ENCODE assay signal across 8 mouse cellular contexts in genomic region chr1:75505956-75506831, GRCm38 (mm10). TPM values are rescaled to one million over a fixed set of nuclear protein-coding genes. Genes with fewer than 3 reads are reported as not detected.
DNase-seq lines count a peak whose midpoint lies in the region; ATAC-seq and TF ChIP-seq lines count a peak whose summit lies in the region.

Gene Obsl1, minus strand, starts transcription at chr1:75506452.

- peak within 1 kb of the TSS; percentile 98 for H3K27ac ChIP-seq in forebrain, embryonic 10.5 days
- peak within 1 kb of the TSS; percentile 100 for H3K27ac ChIP-seq in heart, embryonic 16.5 days (ENCODE audit: low read length)

- no peaks in the 10 kb centered on the region for H3K9me3 ChIP-seq in forebrain, embryonic 10.5 days
- H3K9me3 ChIP-seq in heart, embryonic 16.5 days (replicated peaks; ENCODE audit: control insufficient read depth, low read length), result no peaks in the 10 kb centered on the region

- under 1% methylated on average over 65 of the region's 65 CpGs for WGBS in forebrain, embryonic 10.5 days
- WGBS in heart, embryonic 16.5 days, result under 1% methylated on average over 65 of the region's 65 CpGs

- no peak for TF ChIP-seq CTCF in C2C12 (IDR thresholded peaks at IDR 0.05; ENCODE audit: control insufficient read depth, insufficient read depth, insufficient read length)

- no peaks in the 10 kb centered on the region for H3K36me3 ChIP-seq in C2C12 (ENCODE audit: control insufficient read depth, insufficient read depth)
- peaks cover 29% of the 10 kb centered on the region for H3K36me3 ChIP-seq in forebrain, embryonic 10.5 days (replicated peaks)
- H3K36me3 ChIP-seq in heart, embryonic 16.5 days (ENCODE audit: control insufficient read depth, insufficient read depth), result peaks cover 11% of the 10 kb centered on the region

- peak; percentile 93 for ATAC-seq in heart, embryonic 16.5 days (replicated peaks; ENCODE audit: extremely low read depth, insufficient read depth, low FRiP score)
- ATAC-seq in inflammation-experienced regulatory T-cells, adult 6 months, result no peak

- H3K4me3 ChIP-seq in C2C12 (ENCODE audit: insufficient read depth, poor library complexity, severe bottlenecking), result peak within 1 kb of the TSS; percentile 30
- peak within 1 kb of the TSS; percentile 90 for H3K4me3 ChIP-seq in forebrain, embryonic 10.5 days
- peak within 1 kb of the TSS; percentile 92 for H3K4me3 ChIP-seq in heart, embryonic 16.5 days (ENCODE audit: low read length)

- H3K4me1 ChIP-seq in forebrain, embryonic 10.5 days, result peaks cover 72% of the 10 kb centered on the region
- peaks cover 51% of the 10 kb centered on the region for H3K4me1 ChIP-seq in heart, embryonic 16.5 days (ENCODE audit: control insufficient read depth, insufficient read depth, low read length)

- H3K27me3 ChIP-seq in C2C12 (ENCODE audit: control insufficient read depth, insufficient read depth, insufficient read length), result peaks cover 4% of the 10 kb centered on the region
- peaks cover 67% of the 10 kb centered on the region for H3K27me3 ChIP-seq in forebrain, embryonic 10.5 days (ENCODE audit: poor library complexity, severe bottlenecking)
- H3K27me3 ChIP-seq in heart, embryonic 16.5 days (ENCODE audit: control insufficient read depth, insufficient read depth, low read length), result no peaks in the 10 kb centered on the region

- H3K79me3 ChIP-seq in C2C12 (ENCODE audit: low read depth), result no peaks in the 10 kb centered on the region

- peak within 1 kb of the TSS; percentile 89 for H3K4me2 ChIP-seq in heart, embryonic 16.5 days (ENCODE audit: low read depth, low read length)

- H3K9ac ChIP-seq in heart, embryonic 16.5 days (ENCODE audit: low read length), result peak within 1 kb of the TSS; percentile 99

- H3K79me2 ChIP-seq in C2C12 (ENCODE audit: control insufficient read depth, insufficient read depth), result no peaks in the 10 kb centered on the region

- H3ac ChIP-seq in C2C12 (ENCODE audit: control insufficient read depth, insufficient read length, low read depth), result peak within 1 kb of the TSS; percentile 84

- DNase-seq in adrenal gland, adult 8-10 months, result no peak
- DNase-seq in forebrain, embryonic 10.5 days (ENCODE audit: extremely low spot score, low spot score), result peak; percentile 80
- DNase-seq in layer of hippocampus, postnatal 10 days (ENCODE audit: low spot score in 2 of 2), result peak; percentile 63 to 70
- DNase-seq in lung, postnatal 14 days, result peak; percentile 73
- peak; percentile 67 for DNase-seq in right cerebral cortex, postnatal 4 days

TF ChIP-seq in C2C12, 6 proteins besides CTCF, POLR2A, EP300 and RAD21:
- TF ChIP-seq FOSL1 (IDR thresholded peaks at IDR 0.05; ENCODE audit: insufficient read depth, low read length, poor library complexity, severe bottlenecking), result no peak
- no peak for TF ChIP-seq MYOD1 (IDR thresholded peaks at IDR 0.05; ENCODE audit: control insufficient read depth, insufficient read length, low read depth)
- no peak for TF ChIP-seq CEBPB (IDR thresholded peaks at IDR 0.05; ENCODE audit: low read depth)
- TF ChIP-seq USF1 (IDR thresholded peaks at IDR 0.05; ENCODE audit: low read depth), result no peak
- TF ChIP-seq MAX (IDR thresholded peaks at IDR 0.05), result no peak
- no peak for TF ChIP-seq MYOG (IDR thresholded peaks at IDR 0.05; ENCODE audit: control insufficient read depth, extremely low read depth, insufficient read length)

RNA-seq across cellular contexts. Expression of gene Obsl1, which starts in this region (rescaled TPM):
- polyA plus RNA-seq in C2C12 (2012; fragmentation: generic; extraction: Trizol), result 31.6 TPM
- 100 to 1,000 TPM in 1 of 4 experiments, 10 to 100 TPM in 3; 71.0 to 109 (median 87.5) TPM for total RNA-seq in adrenal gland, adult 8-10 months (2022)
- polyA plus RNA-seq in forebrain, embryonic 10.5 days (2016; fragmentation: Nextera tagmentation; extraction: Ambion mirVana), result 34.5 and 35.8 TPM in 2 replicates
- polyA plus RNA-seq in heart, embryonic 16.5 days (2015; fragmentation: Nextera tagmentation; extraction: Ambion mirVana), result 83.9 and 94.2 TPM in 2 replicates
- 10 to 100 TPM; 30.7 to 38.2 TPM for total RNA-seq in layer of hippocampus, postnatal 10 days (2021)
- not detected for polyA plus RNA-seq in inflammation-experienced regulatory T-cells, adult 6 months (2017; shearing (Covaris generic))

Comparison
In these comparisons a context has a peak if more than half of its experiments do, and no peak if none do; other contexts are left out.
1. RNA of gene Obsl1 (polyA plus RNA-seq): 83.9 to 94.2 TPM in heart, embryonic 16.5 days, 34.5 to 35.8 TPM in forebrain, embryonic 10.5 days and 31.6 TPM in C2C12 (single experiment); not detected in inflammation-experienced regulatory T-cells, adult 6 months; every median in the first group is over 10 times any median in the second.
2. H3K4me3 ChIP-seq: peak in every context shown above with its lines; median percentile 92 in heart, embryonic 16.5 days; 90 in forebrain, embryonic 10.5 days; 30 in C2C12.